Mouse (Mus musculus): ENCODE data around the gene Fam172a.

DNA sequence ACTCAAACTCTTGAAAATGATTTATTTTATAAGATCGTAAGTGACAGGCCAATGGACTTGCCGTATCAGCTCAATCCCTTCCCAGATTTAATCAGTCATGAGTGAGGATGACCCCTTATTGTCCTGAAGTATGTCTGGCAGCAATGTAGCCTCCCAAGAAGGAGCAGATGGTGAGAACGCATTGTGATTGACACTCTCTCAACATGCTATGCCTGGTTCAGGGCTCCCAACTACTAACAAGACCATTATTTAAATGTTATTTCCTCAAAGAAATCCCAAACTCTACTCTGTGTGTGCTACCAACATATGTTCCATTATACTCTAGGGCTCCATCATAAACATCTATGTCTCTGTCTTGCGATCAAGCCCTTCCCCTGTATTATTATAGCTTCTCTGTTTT lies 412.1 kb downstream of the Fam172a start:
- TF ChIP-seq CTCF (IDR thresholded peaks at IDR 0.05; ENCODE audit: low read depth), result no peak
- no peak for TF ChIP-seq EP300 (IDR thresholded peaks at IDR 0.05; ENCODE audit: low read depth)

Measured in liver, postnatal 0 days (tissue).